Mouse (Mus musculus): ENCODE measurements around the gene Sec31a.
A peak's percentile ranks its signal among the peaks of the same experiment; 100 is the strongest.

The Sec31a gene

GRCm38 (mm10) chr5:100317842-100318241 is 98.2 kb downstream of the Sec31a start:
- 0 out of 2 replicates have a peak overlapping the region, but pooled peaks have one; percentile 17 for H3K4me3 ChIP-seq (replicated peaks; ENCODE audit: low read length)
- H3K4me1 ChIP-seq (replicated peaks; ENCODE audit: low read depth, low read length): peaks cover 28% of the 10 kb centered on the region
- no peaks in the 10 kb centered on the region for H3K36me3 ChIP-seq (ENCODE audit: insufficient read depth, low read length)
- TF ChIP-seq CTCF (conservative IDR thresholded peaks at IDR 0.05; ENCODE audit: low read length) (no peak), NANOG (IDR thresholded peaks at IDR 0.05; ENCODE audit: borderline replicate concordance, low read length) (no peak), POU5F1 (IDR thresholded peaks at IDR 0.05; ENCODE audit: borderline replicate concordance, low read length) (no peak)
- peaks cover 8% of the 10 kb centered on the region for H3K9me3 ChIP-seq (ENCODE audit: low read length)
- H3K27me3 ChIP-seq (ENCODE audit: insufficient read depth, low read length): peaks cover 18% of the 10 kb centered on the region; the same call in 1 of the 2 replicates

DNA sequence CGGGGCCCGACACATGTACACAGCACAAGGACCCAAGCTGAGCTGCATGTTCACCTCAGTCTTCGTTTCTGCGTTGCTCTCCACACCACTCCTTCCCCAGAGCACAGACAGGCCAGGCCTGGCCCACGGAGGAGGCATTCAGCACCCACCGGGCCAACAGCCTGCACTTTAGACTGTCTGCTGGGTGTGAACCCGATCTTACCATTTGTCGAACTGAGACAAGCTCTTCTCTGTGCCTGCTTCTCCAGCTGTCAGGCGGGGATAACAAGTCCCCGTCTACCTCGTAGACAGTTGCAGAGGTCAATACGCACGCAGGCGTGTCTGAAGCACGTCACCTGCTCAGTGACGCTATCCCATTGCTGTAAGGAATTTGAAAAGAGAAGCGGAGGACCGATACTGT is 99.0 kb downstream of the Sec31a start:
- Histone ChIP-seq H3K9me3 (ENCODE audit: low read length) (peaks cover 8% of the 10 kb centered on the region), H3K27me3 (ENCODE audit: insufficient read depth, low read length) (peaks cover 18% of the 10 kb centered on the region; the same call in 1 of the 2 replicates), H3K36me3 (ENCODE audit: insufficient read depth, low read length) (no peaks in the 10 kb centered on the region), H3K4me3 (replicated peaks; ENCODE audit: low read length) (0 out of 2 replicates have a peak overlapping the region, but pooled peaks have one; percentile 17), H3K4me1 (replicated peaks; ENCODE audit: low read depth, low read length) (peaks cover 24% of the 10 kb centered on the region)
- TF ChIP-seq POU5F1 (IDR thresholded peaks at IDR 0.05; ENCODE audit: borderline replicate concordance, low read length): no peak
- no peak for TF ChIP-seq NANOG (IDR thresholded peaks at IDR 0.05; ENCODE audit: borderline replicate concordance, low read length)
- no peak for TF ChIP-seq CTCF (conservative IDR thresholded peaks at IDR 0.05; ENCODE audit: low read length)

DNA sequence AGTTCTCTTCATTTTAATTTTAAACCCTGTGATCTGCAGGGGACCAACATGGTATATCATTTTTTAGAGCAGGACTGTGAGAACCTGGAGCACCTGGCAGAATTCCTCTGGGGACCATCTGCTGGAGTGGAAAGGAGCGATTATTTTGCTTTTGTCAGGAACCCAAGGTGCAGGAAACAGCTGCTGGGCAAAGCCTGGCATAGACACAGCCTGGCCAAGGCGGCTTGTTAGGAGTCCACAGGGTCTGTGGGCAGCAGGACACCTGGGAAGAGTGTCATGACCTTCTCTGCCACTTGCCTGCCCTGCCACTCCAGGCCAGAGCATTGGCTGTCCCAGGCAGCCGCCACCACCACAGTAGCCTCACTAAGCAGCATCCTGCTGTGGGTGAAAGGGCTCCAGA is 100.4 kb downstream of the Sec31a start:
- Histone ChIP-seq H3K4me1 (replicated peaks; ENCODE audit: low read depth, low read length) (peaks cover 24% of the 10 kb centered on the region), H3K9me3 (ENCODE audit: low read length) (peaks cover 8% of the 10 kb centered on the region), H3K36me3 (ENCODE audit: insufficient read depth, low read length) (no peaks in the 10 kb centered on the region), H3K27me3 (ENCODE audit: insufficient read depth, low read length) (peaks cover 18% of the 10 kb centered on the region; the same call in 1 of the 2 replicates), H3K4me3 (replicated peaks; ENCODE audit: low read length) (no peak overlapping the region)
- TF ChIP-seq POU5F1 (IDR thresholded peaks at IDR 0.05; ENCODE audit: borderline replicate concordance, low read length): no peak
- no peak for TF ChIP-seq CTCF (conservative IDR thresholded peaks at IDR 0.05; ENCODE audit: low read length)
- no peak for TF ChIP-seq NANOG (IDR thresholded peaks at IDR 0.05; ENCODE audit: borderline replicate concordance, low read length)

- Histone ChIP-seq H3K36me3 (ENCODE audit: insufficient read depth, low read length) (no peaks in the 10 kb centered on the region), H3K4me1 (replicated peaks; ENCODE audit: low read depth, low read length) (peaks cover 14% of the 10 kb centered on the region), H3K27me3 (ENCODE audit: insufficient read depth, low read length) (peaks cover 18% of the 10 kb centered on the region; the same call in 1 of the 2 replicates), H3K4me3 (replicated peaks; ENCODE audit: low read length) (no peak overlapping the region), H3K9me3 (ENCODE audit: low read length) (peaks cover 8% of the 10 kb centered on the region)
- TF ChIP-seq NANOG (IDR thresholded peaks at IDR 0.05; ENCODE audit: borderline replicate concordance, low read length) (no peak), POU5F1 (IDR thresholded peaks at IDR 0.05; ENCODE audit: borderline replicate concordance, low read length) (no peak), CTCF (conservative IDR thresholded peaks at IDR 0.05; ENCODE audit: low read length) (no peak)
Measured at GRCm38 (mm10) chr5:100312391-100312790, 103.6 kb downstream of the Sec31a start.

Data from E14TG2a.4 (cell line).